In the genomic region with DNA sequence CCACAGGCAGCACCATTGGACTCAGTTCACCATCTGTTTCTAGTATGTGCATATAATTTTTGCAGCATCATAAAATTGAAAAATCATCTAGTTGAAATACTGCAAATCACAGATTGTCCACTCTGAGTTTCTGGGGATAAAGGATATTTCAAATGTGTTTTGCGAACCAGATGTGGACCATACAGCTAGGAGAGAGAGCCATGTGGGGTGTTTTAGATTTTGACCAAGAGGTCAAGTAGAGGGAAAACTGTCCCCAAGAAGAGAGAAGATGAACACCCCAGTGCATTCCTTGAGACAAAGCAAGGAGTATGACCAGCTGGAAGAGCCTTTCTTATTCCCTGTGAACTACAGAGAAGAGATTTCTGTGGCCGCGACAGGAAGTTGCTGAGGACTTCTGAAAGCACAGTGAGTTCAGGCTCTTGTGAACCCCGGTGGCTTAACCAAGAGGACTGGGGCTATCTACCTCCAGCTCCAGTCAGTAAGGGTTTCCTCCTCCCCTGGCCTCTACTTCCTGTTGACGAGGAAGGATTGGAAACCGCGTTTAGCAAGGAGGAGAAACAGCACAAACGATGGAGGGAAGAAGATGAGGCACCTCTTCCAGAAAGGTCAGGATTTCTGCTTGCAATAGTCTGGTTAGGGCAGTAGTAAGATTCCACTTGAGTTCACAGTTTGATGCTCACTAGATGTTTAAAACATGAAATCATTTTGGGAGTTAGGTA, we compare ENCODE assay signal across 29 mouse cellular contexts. TPM values are rescaled to one million over a fixed set of nuclear protein-coding genes. Genes with fewer than 3 reads are reported as not detected.
DNase-seq lines count a peak whose midpoint lies in the region; ATAC-seq and TF ChIP-seq lines count a peak whose summit lies in the region.
"Had no signal": no experiment of that assay in that cellular context is flagged by ENCODE, and none has a peak within 500 bp of the region (broad histone marks: within the 10 kb centered on the region; RNA-seq: fewer than 3 reads in every experiment).

No protein-coding gene starts in this region.

- no peak for TF ChIP-seq CTCF in kidney, adult 2 months (conservative IDR thresholded peaks at IDR 0.05; ENCODE audit: insufficient read depth, insufficient read length, low read depth, low read length)

- ATAC-seq in kidney, embryonic 15.5 days (replicated peaks; ENCODE audit: low FRiP score) = 0 out of 2 replicates have a peak, but pooled peaks have one; percentile 15
- ATAC-seq in common myeloid progenitor, adult 5-6 weeks (replicated peaks; ENCODE audit: low read depth, poor library complexity, severe bottlenecking) = peak; percentile 65
- ATAC-seq: forebrain, embryonic 16.5 days; hindbrain, embryonic 16.5 days; intestine, postnatal 0 days; midbrain, embryonic 16.5 days had no signal

- peaks cover 8% of the 10 kb centered on the region; the same call in 1 of the 2 replicates for H3K4me1 ChIP-seq in kidney, embryonic 15.5 days
- no peaks in the 10 kb centered on the region for H3K4me1 ChIP-seq in kidney, adult 2 months (ENCODE audit: control insufficient read depth, insufficient read depth, low read length)
- no peaks in the 10 kb centered on the region for H3K4me1 ChIP-seq in midbrain, embryonic 10.5 days
- H3K4me1 ChIP-seq: embryonic facial prominence, embryonic 13.5 days; liver, embryonic 15.5 days; neural tube, embryonic 13.5 days had no signal

- H3K9ac ChIP-seq in kidney, embryonic 15.5 days = no peak overlapping the region
- H3K9ac ChIP-seq: embryonic facial prominence, embryonic 13.5 days; liver, embryonic 15.5 days; lung, embryonic 14.5 days; neural tube, embryonic 13.5 days had no signal

- WGBS in kidney, embryonic 15.5 days = 63% methylated on average over 8 of the region's 8 CpGs
- 51% methylated on average over 8 of the region's 8 CpGs for WGBS in kidney, adult 2 months
- 86% methylated on average over 8 of the region's 8 CpGs for WGBS in midbrain, embryonic 10.5 days

- H3K27me3 ChIP-seq in kidney, embryonic 15.5 days = no peaks in the 10 kb centered on the region
- H3K27me3 ChIP-seq in kidney, adult 2 months (replicated peaks; ENCODE audit: control insufficient read depth, insufficient read depth, low read length) = no peaks in the 10 kb centered on the region
- no peaks in the 10 kb centered on the region for H3K27me3 ChIP-seq in midbrain, embryonic 10.5 days (ENCODE audit: low read depth, poor library complexity, severe bottlenecking)
- H3K27me3 ChIP-seq: embryonic facial prominence, embryonic 13.5 days; liver, embryonic 15.5 days; neural tube, embryonic 13.5 days had no signal

- no peak for DNase-seq in kidney, adult 2 months
- DNase-seq in CD4-positive helper T cell, adult 2 months (ENCODE audit: low read depth, low spot score) = peak; percentile 7
- DNase-seq in naive thymus-derived CD4-positive, alpha-beta T cell, adult 2 months (ENCODE audit: low read depth) = peak; percentile 52
- DNase-seq in urinary bladder, postnatal 25 days (ENCODE audit: low spot score) = no peak
- no peak for DNase-seq in midbrain, embryonic 10.5 days (ENCODE audit: low spot score)
- DNase-seq: adrenal gland, postnatal 14 days; cerebellum, adult 11 months; cerebellum, adult 9-11 months; gastrocnemius, adult 2 months; gastrocnemius, postnatal 36 days; layer of hippocampus, adult 9-11 months; lung, embryonic 14.5 days; lung, postnatal 14 days; right cerebral cortex, postnatal 14 days; thymus, adult 2 months; thymus, postnatal 36 days had no signal

- no peak overlapping the region for H3K4me3 ChIP-seq in kidney, embryonic 15.5 days (replicated peaks)
- no peak overlapping the region for H3K4me3 ChIP-seq in kidney, adult 2 months (ENCODE audit: insufficient read depth, low read depth, low read length)
- no peak overlapping the region for H3K4me3 ChIP-seq in midbrain, embryonic 10.5 days
- H3K4me3 ChIP-seq: embryonic facial prominence, embryonic 13.5 days; erythroblast, embryonic 14.5 days; gastrocnemius, adult 2 months; liver, embryonic 15.5 days; myocyte; neural tube, embryonic 13.5 days had no signal

- no peak overlapping the region for H3K4me2 ChIP-seq in kidney, embryonic 15.5 days
- H3K4me2 ChIP-seq: embryonic facial prominence, embryonic 13.5 days; liver, embryonic 15.5 days; lung, embryonic 14.5 days; midbrain, embryonic 11.5 days; neural tube, embryonic 13.5 days had no signal

- TF ChIP-seq POLR2A in kidney, adult 2 months (IDR thresholded peaks at IDR 0.05; ENCODE audit: low read depth, low read length) = no peak

- H3K36me3 ChIP-seq in kidney, embryonic 15.5 days = no peaks in the 10 kb centered on the region
- no peaks in the 10 kb centered on the region for H3K36me3 ChIP-seq in kidney, adult 2 months (ENCODE audit: control insufficient read depth, insufficient read depth, low read length)
- no peaks in the 10 kb centered on the region for H3K36me3 ChIP-seq in midbrain, embryonic 10.5 days
- H3K36me3 ChIP-seq: embryonic facial prominence, embryonic 13.5 days; G1E; liver, embryonic 15.5 days; neural tube, embryonic 13.5 days had no signal

- peak overlapping the region; percentile 61 for H3K27ac ChIP-seq in kidney, embryonic 15.5 days
- H3K27ac ChIP-seq in kidney, adult 2 months (ENCODE audit: insufficient read depth, low read depth, low read length) = no peak overlapping the region
- no peak overlapping the region for H3K27ac ChIP-seq in midbrain, embryonic 10.5 days (replicated peaks)
- H3K27ac ChIP-seq: embryonic facial prominence, embryonic 13.5 days; gastrocnemius, adult 2 months; liver, embryonic 15.5 days; neural tube, embryonic 13.5 days had no signal

- no peaks in the 10 kb centered on the region for H3K9me3 ChIP-seq in kidney, embryonic 15.5 days (replicated peaks)
- H3K9me3 ChIP-seq in midbrain, embryonic 10.5 days (replicated peaks) = no peaks in the 10 kb centered on the region
- H3K9me3 ChIP-seq: embryonic facial prominence, embryonic 13.5 days; G1E; liver, embryonic 15.5 days; neural tube, embryonic 13.5 days had no signal

RNA-seq across cellular contexts. Expression of gene Fam173b, which starts 46.4 kb away (rescaled TPM):
- 13.4 and 13.9 TPM in 2 replicates for polyA plus RNA-seq in kidney, embryonic 15.5 days (2015; fragmentation: Nextera tagmentation; extraction: Ambion mirVana)
- 10.8 and 13.6 TPM in 2 replicates for polyA plus RNA-seq in kidney, adult 2 months (2012; rRNA removed)
- 6.1 and 11.3 TPM in 2 replicates for total RNA-seq in common myeloid progenitor, adult 5-6 weeks (2017)
- 14.7 and 18.0 TPM in 2 replicates for polyA plus RNA-seq in midbrain, embryonic 10.5 days (2016; fragmentation: Nextera tagmentation; extraction: Ambion mirVana)

RNA-seq across cellular contexts. Expression of gene Cct5, which starts 46.4 kb away (rescaled TPM):
- 560 and 580 TPM in 2 replicates for polyA plus RNA-seq in kidney, embryonic 15.5 days (2015; fragmentation: Nextera tagmentation; extraction: Ambion mirVana)
- polyA plus RNA-seq in kidney, adult 2 months (2012; rRNA removed) = 87.3 and 102 TPM in 2 replicates
- 510 and 544 TPM in 2 replicates for total RNA-seq in common myeloid progenitor, adult 5-6 weeks (2017)
- polyA plus RNA-seq in midbrain, embryonic 10.5 days (2016; fragmentation: Nextera tagmentation; extraction: Ambion mirVana) = 728 and 772 TPM in 2 replicates

Comparison
In these comparisons a context has a peak if more than half of its experiments do, and no peak if none do; other contexts are left out.
1. DNase-seq: peak in CD4-positive helper T cell, adult 2 months (single experiment) and naive thymus-derived CD4-positive, alpha-beta T cell, adult 2 months (single experiment); none in kidney, adult 2 months (single experiment), urinary bladder, postnatal 25 days (single experiment) and midbrain, embryonic 10.5 days (single experiment).